Mouse (Mus musculus) forebrain, embryonic 13.5 days (tissue): ENCODE data around the gene 0610010K14Rik. TPM values are rescaled to one million over a fixed set of nuclear protein-coding genes. Genes with fewer than 3 reads are reported as not detected.

Source experiments
- ATAC-seq: fragments of 200-750 bp; cut with Nextera tagmentation; 2 replicates; pipeline ENCODE4 v1.8.0; 2017
- H3K27ac ChIP-seq: fragments of 300-500 bp; sonication (generic); 2 replicates; pipeline ENCODE4 v1.5.1; 2015; ENCODE audit warnings: inconsistent platforms, mild to moderate bottlenecking, moderate library complexity
- H3K27me3 ChIP-seq: fragments of 300-500 bp; sonication (generic); 2 replicates; pipeline ENCODE4 v1.6.1; 2015; ENCODE audit warnings: mild to moderate bottlenecking, inconsistent platforms
- H3K36me3 ChIP-seq: fragments of 300-500 bp; sonication (generic); 2 replicates; pipeline ENCODE4 v1.6.1; 2015; ENCODE audit warnings: mild to moderate bottlenecking, inconsistent platforms; ENCODE audit not compliant: poor library complexity, severe bottlenecking
- H3K4me1 ChIP-seq: fragments of 300-500 bp; sonication (generic); 2 replicates; pipeline ENCODE4 v1.6.1; 2015; ENCODE audit warnings: inconsistent platforms
- H3K4me2 ChIP-seq: fragments of 300-500 bp; sonication (generic); 2 replicates; pipeline ENCODE4 v1.6.1; 2015; ENCODE audit warnings: inconsistent platforms, mild to moderate bottlenecking, moderate library complexity
- H3K4me3 ChIP-seq: fragments of 300-500 bp; sonication (generic); 2 replicates; pipeline ENCODE4 v1.5.1; 2015; ENCODE audit warnings: mild to moderate bottlenecking, inconsistent platforms
- H3K9ac ChIP-seq: fragments of 300-500 bp; sonication (generic); 2 replicates; pipeline ENCODE4 v1.6.1; 2015; ENCODE audit warnings: mild to moderate bottlenecking, inconsistent platforms
- H3K9me3 ChIP-seq: fragments of 300-500 bp; sonication (generic); replicated peaks from 2 replicates; pipeline ENCODE4 v1.6.1; 2016; ENCODE audit warnings: inconsistent platforms
- WGBS: fragments of 180-500 bp; shearing (Covaris S2); methylation state at CpG from one replicate; pipeline ENCODE4 v1.1.7; 2015; 5-methylcytosine and 5-hydroxymethylcytosine counted together
- polyA plus RNA-seq: library from polyadenylated mRNA; unstranded; fragments of >200 nt; fragmentation: Nextera tagmentation; extraction: Ambion mirVana; gene quantifications from 2 replicates; pipeline ENCODE4 v1.2.1, GENCODE M21; 2015

Gene 0610010K14Rik
- polyA plus RNA-seq, 1 experiment from 2014 or later = 229 TPM

DNA sequence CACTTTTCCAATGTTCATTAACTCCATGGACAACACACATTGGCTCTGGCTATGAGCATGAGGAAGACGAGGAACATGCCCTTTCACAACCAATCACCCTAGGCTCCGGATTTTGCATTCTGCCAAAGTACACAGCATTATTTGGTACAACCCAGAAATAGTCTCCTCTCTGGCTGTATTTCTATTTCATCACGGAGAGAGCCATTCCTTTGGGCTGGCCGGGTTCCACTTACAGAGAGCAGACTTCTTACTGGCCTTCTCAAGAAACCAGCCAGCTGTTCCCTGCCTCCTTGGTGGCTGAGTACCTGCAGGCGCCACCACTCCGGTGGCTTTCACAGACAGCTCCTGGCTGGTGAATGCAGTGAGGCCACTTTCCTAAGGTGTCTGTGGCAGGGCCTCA, 25.3 kb downstream of the 0610010K14Rik start, which contains the start of gene Slc16a11:
Slc16a11 (plus strand) TSS at position 330 of the 400 bp plus-strand sequence.
- Histone ChIP-seq H3K36me3 (peaks cover 8% of the 10 kb centered on the region), H3K4me2 (peak within 1 kb of the TSS; percentile 60), H3K4me1 (peaks cover 18% of the 10 kb centered on the region), H3K9me3 (no peaks in the 10 kb centered on the region), H3K9ac (no peak within 1 kb of the TSS), H3K27me3 (peaks cover 59% of the 10 kb centered on the region), H3K4me3 (peak within 1 kb of the TSS; percentile 33), H3K27ac (no peak within 1 kb of the TSS)
- no peak for ATAC-seq
- 65% methylated on average over 6 of the region's 6 CpGs for WGBS

DNA sequence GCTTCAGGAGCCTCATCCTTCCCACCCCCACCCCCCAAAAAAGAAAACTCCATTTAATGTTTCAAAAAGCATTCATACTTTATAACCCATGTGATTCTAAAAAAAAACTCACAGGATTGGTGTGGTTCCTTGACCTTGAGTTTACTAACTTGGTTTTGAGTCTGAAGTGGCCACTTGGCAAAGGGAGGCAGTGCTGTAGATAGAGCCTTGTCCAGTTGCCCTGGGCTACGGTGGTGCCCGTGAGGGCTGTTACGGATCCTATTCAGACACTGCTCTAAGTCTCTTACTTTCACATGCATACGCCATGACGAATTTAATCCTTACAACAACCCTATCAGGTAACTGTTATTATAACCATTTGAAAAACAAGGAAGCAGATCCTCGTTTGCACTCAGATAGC, 25.7 kb downstream of the 0610010K14Rik start:
- H3K4me2 ChIP-seq = no peak overlapping the region

DNA sequence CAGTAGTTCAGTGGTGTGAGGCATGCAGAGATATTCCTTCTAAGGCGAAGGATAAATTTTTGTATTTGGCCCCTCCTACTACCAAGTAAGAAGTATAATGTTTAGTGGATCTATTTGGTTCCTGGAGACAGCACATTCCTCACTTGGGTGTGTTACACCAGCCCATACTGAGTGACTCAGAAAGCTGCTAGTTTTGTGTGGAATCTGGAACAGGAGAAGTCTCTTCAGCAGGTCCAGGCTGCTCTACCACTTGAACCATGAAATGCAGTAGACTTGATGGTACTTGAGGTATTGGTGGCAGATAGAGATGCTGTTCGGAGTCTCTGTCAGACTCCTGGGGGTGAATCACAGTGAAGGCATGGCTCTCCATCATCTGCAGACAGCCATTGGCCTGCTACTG, 27.0 kb downstream of the 0610010K14Rik start:
- no peaks in the 10 kb centered on the region for H3K36me3 ChIP-seq
- no peak overlapping the region for H3K4me2 ChIP-seq
- H3K9ac ChIP-seq = 0 out of 2 replicates have a peak overlapping the region, but pooled peaks have one; percentile 10
- H3K4me1 ChIP-seq = peaks cover 18% of the 10 kb centered on the region
- H3K4me3 ChIP-seq = no peak overlapping the region
- WGBS = 90% methylated on average over 2 of the region's 2 CpGs
- no peak overlapping the region for H3K27ac ChIP-seq
- H3K27me3 ChIP-seq = peaks cover 41% of the 10 kb centered on the region
- no peaks in the 10 kb centered on the region for H3K9me3 ChIP-seq
- ATAC-seq = no peak

More for the DNA sequence above, 25.7 kb downstream of the 0610010K14Rik start:
- 75% methylated on average over 6 of the region's 6 CpGs for WGBS
- Histone ChIP-seq H3K27ac (no peak overlapping the region), H3K27me3 (peaks cover 54% of the 10 kb centered on the region), H3K9ac (no peak overlapping the region), H3K9me3 (no peaks in the 10 kb centered on the region), H3K4me3 (no peak overlapping the region), H3K4me1 (peaks cover 18% of the 10 kb centered on the region), H3K36me3 (peaks cover 3% of the 10 kb centered on the region)
- no peak for ATAC-seq

DNA sequence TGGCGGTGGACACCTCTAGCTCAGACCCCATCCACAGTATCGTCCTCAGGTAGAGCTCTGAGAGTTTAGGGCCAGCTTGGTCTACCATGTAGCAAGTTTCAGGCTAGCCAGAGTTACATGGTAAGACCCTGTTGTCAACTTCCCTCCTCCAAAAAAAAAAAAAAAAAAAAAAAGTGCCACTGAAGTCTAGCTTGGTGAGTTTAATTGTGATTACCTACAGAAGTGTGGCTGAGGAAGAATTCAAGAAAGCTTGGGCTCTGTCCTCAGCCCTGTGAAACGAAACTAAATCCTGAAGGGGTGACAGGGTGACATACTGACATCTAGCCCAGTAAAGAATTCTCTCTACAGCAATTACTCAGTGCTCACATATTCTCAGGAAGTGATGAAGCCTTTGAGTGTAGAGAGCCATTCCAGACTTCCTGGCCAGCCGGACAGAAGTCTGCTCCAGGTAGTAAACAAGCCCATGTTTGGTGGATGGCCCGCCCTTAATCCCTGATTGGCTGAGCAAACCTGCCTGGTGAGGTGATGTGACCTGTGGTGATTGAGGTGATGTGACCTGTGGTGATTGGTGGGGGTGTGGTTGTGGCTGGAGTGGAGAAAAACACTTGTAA, 28.8 kb downstream of the 0610010K14Rik start:
- H3K9ac ChIP-seq = no peak overlapping the region
- WGBS = 82% methylated on average over 5 of the region's 5 CpGs
- H3K4me1 ChIP-seq = peaks cover 4% of the 10 kb centered on the region
- H3K9me3 ChIP-seq = no peaks in the 10 kb centered on the region
- H3K4me2 ChIP-seq = no peak overlapping the region
- H3K36me3 ChIP-seq = no peaks in the 10 kb centered on the region
- no peak for ATAC-seq
- no peak overlapping the region for H3K27ac ChIP-seq
- peaks cover 23% of the 10 kb centered on the region for H3K27me3 ChIP-seq
- no peak overlapping the region for H3K4me3 ChIP-seq

DNA sequence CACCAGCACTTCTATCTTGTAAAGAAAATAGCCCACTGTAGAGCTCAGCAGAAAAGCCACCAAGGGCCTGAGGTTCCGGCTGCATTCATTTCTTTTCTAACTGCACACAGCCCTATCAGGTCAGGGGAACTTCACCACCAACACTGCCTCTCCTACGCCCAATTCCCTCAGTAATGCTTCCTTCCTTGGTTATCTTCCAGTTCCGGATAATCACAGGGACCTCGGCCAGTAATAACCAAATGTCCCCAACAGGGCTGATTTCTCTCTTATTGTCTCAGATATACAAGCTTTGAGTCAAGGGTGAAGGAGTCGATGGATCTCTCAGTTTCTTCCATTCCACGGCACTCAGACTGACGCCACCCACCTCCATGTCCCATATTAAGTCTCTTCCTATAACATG, 30.4 kb downstream of the 0610010K14Rik start:
- Histone ChIP-seq H3K4me2 (no peak overlapping the region), H3K36me3 (no peaks in the 10 kb centered on the region), H3K9ac (no peak overlapping the region), H3K9me3 (no peaks in the 10 kb centered on the region), H3K27me3 (peaks cover 9% of the 10 kb centered on the region), H3K27ac (no peak overlapping the region), H3K4me1 (no peaks in the 10 kb centered on the region), H3K4me3 (no peak overlapping the region)
- 91% methylated on average over 7 of the region's 7 CpGs for WGBS
- ATAC-seq = no peak

DNA sequence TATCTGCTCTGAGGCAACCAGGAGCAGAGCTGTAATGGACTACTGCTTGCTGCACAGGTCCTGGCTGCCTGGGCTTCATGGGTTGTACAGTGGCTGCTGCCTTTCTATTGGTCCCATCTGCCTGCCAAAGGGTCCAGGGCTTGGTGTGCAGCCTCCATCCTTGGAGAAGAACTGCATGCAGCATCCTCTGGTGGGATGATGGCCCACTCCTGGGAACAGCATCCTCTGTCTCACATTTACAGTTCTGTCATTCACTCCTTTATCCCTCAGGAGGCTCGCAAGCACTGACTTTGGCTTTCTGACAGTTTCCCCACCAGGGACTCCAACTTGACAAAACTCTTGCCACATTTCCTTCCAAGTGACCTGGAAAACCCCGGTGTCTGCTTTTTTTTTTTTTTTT, 30.9 kb downstream of the 0610010K14Rik start:
- ATAC-seq = no peak
- Histone ChIP-seq H3K9me3 (no peaks in the 10 kb centered on the region), H3K4me1 (no peaks in the 10 kb centered on the region), H3K36me3 (no peaks in the 10 kb centered on the region), H3K4me2 (no peak overlapping the region), H3K27ac (no peak overlapping the region), H3K4me3 (no peak overlapping the region), H3K9ac (no peak overlapping the region), H3K27me3 (0 out of 2 replicates have a peak, but pooled peaks cover 5% of the 10 kb centered on the region)
- WGBS = 79% methylated on average over 2 of the region's 2 CpGs

DNA sequence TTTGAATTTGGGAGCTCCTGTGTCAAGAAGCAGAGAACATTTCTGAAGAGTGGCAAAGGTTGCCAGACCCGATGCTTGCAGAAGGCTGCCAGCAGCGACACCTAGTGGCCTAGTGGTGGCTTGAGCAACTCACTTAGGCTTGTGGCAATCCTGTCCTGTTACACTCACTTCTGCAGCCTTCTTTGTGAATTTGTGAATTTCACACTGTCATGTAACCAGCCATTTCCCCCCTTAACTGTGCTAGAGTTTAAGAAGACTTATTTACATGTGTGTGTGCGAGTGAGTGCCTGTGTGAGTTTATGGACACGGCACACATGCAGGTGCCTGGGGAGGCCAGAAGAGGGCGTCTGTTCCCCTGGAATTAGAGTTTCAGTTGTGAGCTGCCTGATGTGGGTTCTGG, 36.0 kb downstream of the 0610010K14Rik start:
- no peaks in the 10 kb centered on the region for H3K9me3 ChIP-seq
- no peak overlapping the region for H3K4me3 ChIP-seq
- no peak overlapping the region for H3K9ac ChIP-seq
- no peak overlapping the region for H3K27ac ChIP-seq
- H3K27me3 ChIP-seq = no peaks in the 10 kb centered on the region
- WGBS = 37% methylated on average over 5 of the region's 5 CpGs
- no peaks in the 10 kb centered on the region for H3K36me3 ChIP-seq
- H3K4me1 ChIP-seq = no peaks in the 10 kb centered on the region
- ATAC-seq = no peak
- H3K4me2 ChIP-seq = no peak overlapping the region

DNA sequence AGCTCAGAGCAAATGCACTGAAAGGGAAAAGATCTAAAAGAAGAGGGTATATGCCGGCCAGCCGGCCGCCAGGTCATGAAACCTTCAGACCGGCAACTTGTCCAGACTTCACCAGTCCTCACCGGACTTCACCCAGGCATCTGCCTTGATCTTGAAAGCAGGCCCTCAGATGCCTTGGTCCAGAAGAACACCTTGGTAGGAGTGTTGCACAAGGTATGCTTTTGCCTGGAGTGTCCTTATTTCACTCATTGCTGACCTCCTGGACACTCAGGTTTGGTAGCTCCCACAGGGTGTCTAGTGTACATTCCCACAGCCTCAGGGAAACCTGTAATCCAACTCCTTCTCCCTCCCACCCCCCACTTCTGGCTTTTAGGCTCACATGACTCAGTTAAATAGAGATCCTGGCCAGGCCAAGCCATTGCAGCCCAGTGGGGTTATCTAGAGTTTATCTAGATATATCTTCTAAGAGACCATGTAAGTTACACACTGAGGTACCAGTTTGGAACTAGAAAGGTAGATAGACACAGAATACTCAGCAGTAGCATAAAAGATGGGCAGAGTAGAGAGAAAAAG, 37.6 kb downstream of the 0610010K14Rik start:
- no peak overlapping the region for H3K4me2 ChIP-seq
- no peaks in the 10 kb centered on the region for H3K27me3 ChIP-seq
- no peaks in the 10 kb centered on the region for H3K4me1 ChIP-seq
- ATAC-seq = no peak
- WGBS = 84% methylated on average over 5 of the region's 5 CpGs
- H3K36me3 ChIP-seq = no peaks in the 10 kb centered on the region
- H3K27ac ChIP-seq = no peak overlapping the region
- no peak overlapping the region for H3K9ac ChIP-seq
- H3K4me3 ChIP-seq = no peak overlapping the region
- H3K9me3 ChIP-seq = peaks cover 4% of the 10 kb centered on the region; the same call in 1 of the 2 replicates

DNA sequence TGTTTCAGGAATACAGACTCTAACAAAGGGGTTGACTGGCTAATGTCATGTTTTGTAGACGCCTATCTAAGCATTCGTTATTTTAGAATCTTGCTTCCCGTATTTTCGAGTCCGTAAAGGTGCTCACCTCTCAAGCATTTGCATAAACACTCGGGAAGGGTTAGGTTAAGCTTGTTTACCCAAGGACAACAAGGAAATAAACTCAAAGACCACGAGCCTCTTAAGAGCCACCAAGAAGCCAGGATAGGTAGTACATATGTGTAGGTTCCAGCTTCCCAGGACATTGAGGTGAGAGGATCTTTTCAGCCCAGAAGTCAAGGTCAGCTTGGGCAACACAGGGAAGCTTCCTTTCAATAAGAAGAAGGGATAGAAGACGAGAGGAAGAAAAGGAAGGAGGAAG, 38.6 kb downstream of the 0610010K14Rik start:
- Histone ChIP-seq H3K27ac (no peak overlapping the region), H3K4me1 (no peaks in the 10 kb centered on the region), H3K27me3 (no peaks in the 10 kb centered on the region), H3K4me2 (no peak overlapping the region), H3K9me3 (peaks cover 4% of the 10 kb centered on the region; the same call in 1 of the 2 replicates), H3K4me3 (no peak overlapping the region), H3K36me3 (no peaks in the 10 kb centered on the region), H3K9ac (no peak overlapping the region)
- ATAC-seq = no peak
- 84% methylated on average over 8 of the region's 8 CpGs for WGBS

DNA sequence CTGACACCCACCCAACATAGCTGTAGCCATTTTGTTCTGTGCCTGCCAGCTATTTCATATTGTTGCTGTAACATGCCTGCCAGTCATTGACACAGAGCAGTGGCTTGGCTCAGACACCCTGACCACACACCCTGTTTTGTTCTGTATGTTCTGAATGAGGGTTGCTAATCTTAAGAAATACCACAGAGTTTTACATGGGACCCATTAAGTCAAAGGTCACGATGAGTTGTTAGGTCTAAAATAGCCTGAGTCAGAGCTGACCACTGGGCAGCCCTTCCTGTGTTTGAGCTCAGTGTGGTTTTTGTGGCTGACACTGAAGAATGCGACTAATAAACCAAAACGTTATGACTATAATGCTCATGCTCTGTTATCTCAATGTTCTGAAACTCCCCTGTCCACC, 39.4 kb downstream of the 0610010K14Rik start:
- no peaks in the 10 kb centered on the region for H3K36me3 ChIP-seq
- ATAC-seq = no peak

DNA sequence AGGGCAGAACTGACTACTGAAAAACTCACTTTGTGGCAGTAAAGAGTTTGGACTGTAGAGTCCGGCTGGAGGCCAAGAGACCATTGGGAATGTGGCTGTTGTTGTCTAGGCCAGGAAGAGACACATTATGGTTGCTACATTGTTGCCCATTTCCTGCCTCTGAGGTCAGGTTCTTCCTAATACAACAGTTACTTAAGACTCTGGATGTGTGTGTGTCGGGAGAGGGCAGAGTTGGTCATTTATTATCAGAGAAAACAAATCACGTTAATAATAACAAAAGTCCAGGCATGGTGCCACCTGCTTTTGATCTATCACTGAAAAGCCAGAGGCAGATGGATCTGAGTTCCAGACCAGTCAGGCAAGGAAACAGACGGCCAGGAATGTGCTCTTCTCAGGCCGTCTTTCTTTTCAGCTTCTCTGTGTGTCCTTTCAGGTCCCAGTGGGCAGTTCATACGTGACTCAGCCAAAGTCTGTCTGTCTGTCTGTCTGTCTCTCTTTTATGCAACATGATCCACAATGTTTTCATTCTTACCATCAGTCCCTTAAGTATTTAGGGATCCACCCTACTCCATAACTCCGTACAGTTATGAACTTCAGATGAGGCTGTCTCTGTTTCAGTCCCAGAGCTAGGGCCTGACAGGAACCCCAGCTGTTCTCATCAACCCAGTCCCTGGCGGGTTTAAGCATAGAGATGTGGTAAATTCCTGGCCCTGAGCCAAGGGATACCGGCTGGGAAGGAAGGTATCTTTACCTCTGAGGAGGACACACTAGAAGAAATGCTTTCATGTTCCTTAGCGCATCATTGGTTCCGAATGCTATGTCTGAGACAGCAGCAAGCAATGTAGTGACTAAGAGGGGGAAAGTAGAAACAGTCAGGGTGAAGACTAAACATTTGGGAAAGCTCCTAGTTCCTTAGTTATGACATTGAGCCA, 44.1 kb downstream of the 0610010K14Rik start:
- Histone ChIP-seq H3K27me3 (no peaks in the 10 kb centered on the region), H3K4me3 (no peak overlapping the region), H3K9me3 (peaks cover 4% of the 10 kb centered on the region; the same call in 1 of the 2 replicates), H3K4me1 (no peaks in the 10 kb centered on the region), H3K4me2 (no peak overlapping the region), H3K36me3 (no peaks in the 10 kb centered on the region), H3K27ac (no peak overlapping the region), H3K9ac (no peak overlapping the region)
- ATAC-seq = no peak
- WGBS = 69% methylated on average over 11 of the region's 11 CpGs

More for the DNA sequence above, 39.4 kb downstream of the 0610010K14Rik start:
- H3K9me3 ChIP-seq = peaks cover 4% of the 10 kb centered on the region; the same call in 1 of the 2 replicates
- no peak overlapping the region for H3K27ac ChIP-seq
- no peak overlapping the region for H3K4me3 ChIP-seq
- no peaks in the 10 kb centered on the region for H3K27me3 ChIP-seq
- no peak overlapping the region for H3K9ac ChIP-seq
- no peaks in the 10 kb centered on the region for H3K4me1 ChIP-seq
- no peak overlapping the region for H3K4me2 ChIP-seq
- WGBS = 91% methylated on average over 3 of the region's 3 CpGs

DNA sequence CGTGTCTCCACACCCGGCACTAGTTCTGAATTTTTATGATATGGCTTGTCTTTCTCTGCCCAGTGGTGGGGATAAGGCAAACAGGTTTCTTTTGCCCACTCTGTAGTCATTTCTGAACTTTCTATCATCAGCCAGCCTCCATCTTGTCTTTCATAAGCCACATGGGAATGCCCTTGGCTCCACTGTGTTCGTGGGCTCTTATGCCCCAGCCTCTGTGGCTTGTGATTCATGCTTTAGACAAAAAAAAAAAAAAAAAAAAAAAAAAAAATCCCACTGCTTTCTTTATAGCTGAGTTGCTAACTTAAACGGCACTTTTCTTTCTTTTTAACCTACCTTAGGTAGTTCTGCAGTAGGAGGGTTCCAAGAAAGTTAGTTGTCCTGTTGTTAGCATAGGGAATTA, 45.6 kb downstream of the 0610010K14Rik start:
- no peaks in the 10 kb centered on the region for H3K4me1 ChIP-seq
- H3K27ac ChIP-seq = no peak overlapping the region
- WGBS = 87% methylated on average over 4 of the region's 4 CpGs
- H3K9me3 ChIP-seq = peaks cover 4% of the 10 kb centered on the region; the same call in 1 of the 2 replicates
- no peak overlapping the region for H3K9ac ChIP-seq
- ATAC-seq = no peak
- no peak overlapping the region for H3K4me2 ChIP-seq
- no peaks in the 10 kb centered on the region for H3K27me3 ChIP-seq
- H3K4me3 ChIP-seq = no peak overlapping the region
- no peaks in the 10 kb centered on the region for H3K36me3 ChIP-seq
